Mouse (Mus musculus) heart, embryonic 14.5 days (tissue): ENCODE data around the gene Hapln4. TPM values are rescaled to one million over a fixed set of nuclear protein-coding genes. Genes with fewer than 3 reads are reported as not detected.

ENCODE experiments used
- ATAC-seq: fragments of 200-750 bp; cut with Nextera tagmentation; 2 replicates; pipeline ENCODE4 v1.8.0; 2017; ENCODE audit warnings: low read depth, moderate TSS enrichment; ENCODE audit not compliant: insufficient number of reproducible peaks, insufficient read depth, low FRiP score
- H3K27ac ChIP-seq, 2 experiments: fragments of 200-500 bp in 1 of 2; fragments of 300-500 bp in 1 of 2; sonication (generic) in 1 of 2; replicated peaks in 1 of 2; 2 replicates each; pipeline ENCODE4 v1.5.1; 2012 to 2014; ENCODE audit warnings: low read depth in 2 of 2, low read length in 2 of 2, control low read depth in 1 of 2, mild to moderate bottlenecking in 1 of 2, mixed read lengths in 1 of 2; ENCODE audit not compliant: control insufficient read depth in 1 of 2, insufficient read depth in 1 of 2
- H3K27me3 ChIP-seq: fragments of 300-500 bp; sonication (generic); 2 replicates; pipeline ENCODE4 v1.6.1; 2014; ENCODE audit warnings: mild to moderate bottlenecking, low read length, control low read depth; ENCODE audit not compliant: control insufficient read depth, insufficient read depth
- H3K36me3 ChIP-seq: fragments of 300-500 bp; sonication (generic); 2 replicates; pipeline ENCODE4 v1.6.1; 2014; ENCODE audit warnings: mild to moderate bottlenecking, control low read depth, low read length, mixed read lengths; ENCODE audit not compliant: control insufficient read depth, insufficient read depth
- H3K4me1 ChIP-seq, 2 experiments: fragments of 200-500 bp in 1 of 2; fragments of 300-500 bp in 1 of 2; sonication (generic) in 1 of 2; 2 replicates each; pipeline ENCODE4 v1.6.1; 2012 to 2014; ENCODE audit warnings: low read length in 2 of 2, control low read depth in 1 of 2, mixed read lengths in 1 of 2; ENCODE audit not compliant: control insufficient read depth in 2 of 2, insufficient read depth in 2 of 2
- H3K4me2 ChIP-seq: fragments of 300-500 bp; sonication (generic); 2 replicates; pipeline ENCODE4 v1.6.1; 2014; ENCODE audit warnings: mild to moderate bottlenecking, low read length
- H3K4me3 ChIP-seq, 2 experiments: fragments of 200-500 bp in 1 of 2; fragments of 300-500 bp in 1 of 2; sonication (generic) in 1 of 2; 2 replicates each; pipeline ENCODE4 v1.5.1; 2012 to 2014; ENCODE audit warnings: low read length in 2 of 2, mild to moderate bottlenecking in 2 of 2, control low read depth in 1 of 2, low read depth in 1 of 2, moderate library complexity in 1 of 2; ENCODE audit not compliant: control insufficient read depth in 1 of 2, insufficient read depth in 1 of 2
- H3K9ac ChIP-seq: fragments of 300-500 bp; sonication (generic); 2 replicates; pipeline ENCODE4 v1.6.1; 2014; ENCODE audit warnings: mild to moderate bottlenecking, low read length
- H3K9me3 ChIP-seq: fragments of 300-500 bp; sonication (generic); 2 replicates; pipeline ENCODE4 v1.6.1; 2016; ENCODE audit warnings: low read length, control low read depth; ENCODE audit not compliant: control insufficient read depth
- WGBS: fragments of 180-500 bp; shearing (Covaris S2); extraction: QIAGEN DNeasy Blood & Tissue Kit; methylation state at CpG from one replicate; pipeline ENCODE4 v1.1.7; 2014; 5-methylcytosine and 5-hydroxymethylcytosine counted together
- polyA plus RNA-seq: library from polyadenylated mRNA; unstranded; fragments of >200 nt; fragmentation: Nextera tagmentation; extraction: Ambion mirVana; gene quantifications from 2 replicates; pipeline ENCODE4 v1.2.1, GENCODE M21; 2014

The Hapln4 gene
- polyA plus RNA-seq, 1 experiment from 2014 or later, result 0.19 TPM

DNA sequence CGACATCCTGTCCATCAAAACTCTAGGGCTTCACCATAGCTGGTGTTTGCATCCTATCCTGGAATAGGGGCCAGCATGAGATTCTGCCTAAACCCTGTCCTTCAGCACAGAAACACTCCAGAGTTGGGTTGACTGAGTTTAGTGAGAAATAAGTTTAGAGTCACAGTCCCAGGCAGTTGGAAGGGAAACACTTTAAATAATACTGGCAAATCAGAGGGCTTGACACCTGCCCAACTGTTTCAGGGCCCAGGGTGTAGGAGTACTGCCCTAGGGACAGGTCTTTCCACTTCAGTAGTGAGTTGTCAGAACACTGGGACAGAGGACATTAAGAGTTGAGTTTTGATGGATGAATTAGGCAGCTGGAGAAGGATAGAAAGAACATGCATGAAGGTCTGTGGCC, 2.9 kb downstream of the Hapln4 start:
- H3K4me2 ChIP-seq, result no peak overlapping the region
- H3K36me3 ChIP-seq, result no peaks in the 10 kb centered on the region
- peaks cover 3 to 17% of the 10 kb centered on the region in 2 experiments; a peak in 3 of 4 replicates for H3K4me1 ChIP-seq
- no peaks in the 10 kb centered on the region for H3K9me3 ChIP-seq
- ATAC-seq, result no peak
- H3K27me3 ChIP-seq, result peaks cover 92% of the 10 kb centered on the region
- no peak overlapping the region for H3K27ac ChIP-seq
- no peak overlapping the region for H3K4me3 ChIP-seq
- H3K9ac ChIP-seq, result no peak overlapping the region
- WGBS, result 40% methylated on average over 1 of the region's 1 CpGs

DNA sequence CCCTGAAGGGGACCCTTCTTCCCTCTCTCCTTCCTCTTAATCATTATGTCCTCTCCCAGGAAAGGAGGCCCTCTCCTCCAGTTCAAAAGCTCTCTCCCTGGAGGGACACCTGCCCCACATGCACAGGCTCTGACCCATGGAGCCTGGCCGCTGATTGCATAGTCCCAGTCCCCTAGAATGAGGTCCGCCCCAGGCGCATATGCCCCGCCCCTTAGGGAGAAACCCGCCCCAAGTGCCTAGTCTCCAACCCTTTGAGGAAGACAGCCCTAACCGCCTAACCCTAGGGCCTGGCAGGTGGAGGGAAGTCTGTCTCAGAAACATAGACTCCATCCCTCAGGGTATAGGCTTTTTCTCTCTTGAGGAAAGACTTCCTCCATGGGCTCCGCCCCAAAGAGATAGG, 4.0 kb downstream of the Hapln4 start:
- H3K4me1 ChIP-seq, result peaks cover 3 to 17% of the 10 kb centered on the region in 2 experiments; a peak in 3 of 4 replicates
- no peak for ATAC-seq
- H3K4me3 ChIP-seq, result no peak overlapping the region
- no peak overlapping the region for H3K27ac ChIP-seq
- 5% methylated on average over 7 of the region's 7 CpGs for WGBS
- H3K9me3 ChIP-seq, result no peaks in the 10 kb centered on the region
- H3K4me2 ChIP-seq, result no peak overlapping the region
- H3K27me3 ChIP-seq, result peaks cover 95% of the 10 kb centered on the region
- no peaks in the 10 kb centered on the region for H3K36me3 ChIP-seq
- H3K9ac ChIP-seq, result no peak overlapping the region

DNA sequence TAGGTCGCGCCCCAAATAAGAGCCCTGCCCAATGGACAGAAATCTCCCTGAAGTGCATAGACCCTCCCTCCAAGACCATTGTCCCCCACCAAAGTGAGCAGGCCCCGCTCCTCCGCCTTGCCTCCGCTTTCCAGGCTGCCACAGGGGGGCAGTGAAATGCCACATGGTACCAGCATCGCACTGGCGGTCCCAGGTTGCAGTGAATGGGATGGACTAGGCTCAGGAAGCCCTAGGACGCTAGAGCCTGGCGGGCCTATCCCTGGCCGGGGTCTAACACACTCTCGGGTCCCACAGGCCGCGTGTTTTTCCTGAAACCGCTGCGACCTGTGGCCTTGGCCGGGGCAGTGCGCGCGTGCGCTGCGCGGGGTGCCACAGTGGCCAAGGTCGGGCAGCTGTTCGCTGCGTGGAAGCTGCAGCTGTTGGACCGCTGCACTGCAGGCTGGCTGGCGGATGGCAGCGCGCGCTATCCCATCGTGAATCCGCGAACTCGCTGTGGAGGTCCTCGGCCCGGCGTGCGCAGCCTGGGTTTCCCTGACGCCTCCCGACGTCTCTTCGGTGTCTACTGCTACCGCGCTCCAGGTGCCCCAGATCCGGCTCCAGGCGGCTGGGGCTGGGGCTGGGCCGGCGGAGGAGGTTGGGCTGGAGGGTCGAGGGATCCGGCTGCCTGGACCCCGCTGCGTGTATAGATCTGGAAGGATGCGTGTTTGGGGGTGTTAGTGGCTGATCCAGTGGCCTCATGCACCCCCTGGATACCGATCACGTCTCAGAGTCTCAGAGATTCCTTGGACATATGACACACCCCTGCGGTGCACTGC, 4.8 kb downstream of the Hapln4 start:
- H3K4me1 ChIP-seq, result peaks cover 3 to 16% of the 10 kb centered on the region in 2 experiments; a peak in 3 of 4 replicates
- no peaks in the 10 kb centered on the region for H3K36me3 ChIP-seq
- peaks cover 89% of the 10 kb centered on the region for H3K27me3 ChIP-seq
- no peak overlapping the region for H3K27ac ChIP-seq
- H3K9me3 ChIP-seq, result no peaks in the 10 kb centered on the region
- peak overlapping the region; percentile 12; the same call in 1 of the 2 replicates for H3K9ac ChIP-seq
- peak overlapping the region; percentile 66 for H3K4me2 ChIP-seq
- 0 out of 2 replicates have a peak, but pooled peaks have one; percentile 24 for ATAC-seq
- H3K4me3 ChIP-seq, result peak overlapping the region; percentile 36 to 37
- 4% methylated on average over 56 of the region's 56 CpGs for WGBS

DNA sequence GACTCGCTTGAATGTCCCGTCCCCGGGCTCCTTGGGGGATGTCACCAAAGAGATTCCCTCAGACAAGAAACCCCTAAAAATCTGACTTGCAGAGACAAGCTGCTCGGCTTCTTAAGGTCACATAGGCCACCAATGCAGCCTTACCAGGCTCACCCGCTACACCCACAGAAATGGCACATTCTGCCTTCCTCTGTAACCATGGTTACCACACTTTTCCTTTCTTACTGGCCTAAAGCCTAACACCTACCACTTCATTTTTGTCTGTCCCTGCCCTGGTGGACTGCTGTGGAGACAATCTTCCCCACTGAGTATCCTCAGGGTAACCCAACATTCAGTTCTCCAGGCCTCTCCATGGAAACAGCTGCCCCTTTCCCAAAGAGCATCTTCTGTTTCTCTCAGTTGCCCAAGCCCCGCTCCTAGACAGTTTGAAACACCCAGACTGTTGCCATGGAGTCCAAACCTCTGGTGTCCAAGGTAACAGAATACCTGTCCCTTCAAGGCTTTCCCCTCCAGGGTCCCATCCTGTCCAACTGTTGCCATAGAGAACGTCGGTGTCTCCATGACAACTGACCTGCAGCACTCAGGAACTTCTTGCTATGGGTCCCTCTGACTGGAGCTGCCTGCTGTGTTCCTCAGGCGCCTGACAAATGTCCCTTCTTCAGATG, 6.2 kb downstream of the Hapln4 start:
- ATAC-seq, result no peak
- H3K4me1 ChIP-seq, result peaks cover 0 to 2% of the 10 kb centered on the region in 2 experiments; a peak in 2 of 4 replicates
- 52% methylated on average over 9 of the region's 9 CpGs for WGBS

DNA sequence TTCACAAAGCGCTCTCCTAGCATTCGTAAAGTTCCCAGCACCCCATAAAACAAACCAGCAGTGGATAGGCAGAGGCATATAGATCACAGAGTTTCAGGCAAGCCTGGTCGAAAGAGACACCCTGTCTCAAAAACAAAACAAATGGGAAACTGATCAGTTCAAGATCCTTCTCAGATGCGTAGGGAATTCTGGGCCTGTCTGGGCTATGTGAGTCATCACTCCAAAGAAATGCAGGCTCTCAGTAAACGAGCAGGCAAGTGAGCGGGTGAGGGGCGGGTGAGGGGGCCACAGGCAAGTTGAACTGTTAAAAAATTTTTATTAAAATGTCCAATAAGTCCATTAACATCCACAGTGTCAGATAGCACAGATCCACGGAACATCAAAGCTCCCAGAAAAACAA, 9.5 kb downstream of the Hapln4 start:
- no peak for ATAC-seq
- no peaks in the 10 kb centered on the region for H3K9me3 ChIP-seq
- peaks cover 59% of the 10 kb centered on the region for H3K27me3 ChIP-seq
- no peak overlapping the region for H3K9ac ChIP-seq
- H3K4me3 ChIP-seq, result no peak overlapping the region
- WGBS, result 51% methylated on average over 8 of the region's 8 CpGs
- H3K27ac ChIP-seq, result no peak overlapping the region
- H3K36me3 ChIP-seq, result no peaks in the 10 kb centered on the region
- H3K4me2 ChIP-seq, result no peak overlapping the region
- H3K4me1 ChIP-seq, result no peaks in the 10 kb centered on the region; a peak in 1 of 4 replicates

More for the DNA sequence above, 6.2 kb downstream of the Hapln4 start:
- no peaks in the 10 kb centered on the region for H3K36me3 ChIP-seq
- no peak overlapping the region for H3K27ac ChIP-seq
- H3K4me3 ChIP-seq, result no peak overlapping the region
- H3K9ac ChIP-seq, result no peak overlapping the region
- no peaks in the 10 kb centered on the region for H3K9me3 ChIP-seq
- peaks cover 88% of the 10 kb centered on the region for H3K27me3 ChIP-seq
- H3K4me2 ChIP-seq, result no peak overlapping the region

DNA sequence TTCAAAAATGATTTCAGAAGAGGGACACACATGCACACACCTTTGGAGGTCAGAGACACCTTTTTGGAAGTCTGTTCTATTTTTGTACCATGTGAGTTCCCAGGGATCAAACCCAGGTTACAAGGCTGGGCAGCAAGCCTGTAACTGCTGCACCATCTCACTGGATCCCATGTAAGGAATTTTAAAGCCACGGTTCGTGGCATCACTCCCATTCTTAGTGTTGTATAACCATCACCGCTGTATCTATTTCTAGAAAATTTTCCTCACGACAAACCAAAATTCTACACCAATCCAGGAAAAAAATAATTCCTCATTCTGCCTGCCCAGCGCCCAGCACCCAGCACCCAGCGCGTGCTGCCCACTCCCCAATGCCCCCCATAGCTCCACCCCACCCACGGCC, 16.0 kb downstream of the Hapln4 start:
- H3K36me3 ChIP-seq, result no peaks in the 10 kb centered on the region
- no peak overlapping the region for H3K4me3 ChIP-seq
- ATAC-seq, result no peak
- H3K9ac ChIP-seq, result no peak overlapping the region
- H3K27me3 ChIP-seq, result peaks cover 6% of the 10 kb centered on the region; the same call in 1 of the 2 replicates
- H3K4me1 ChIP-seq, result no peaks in the 10 kb centered on the region
- no peak overlapping the region for H3K4me2 ChIP-seq
- 70% methylated on average over 8 of the region's 8 CpGs for WGBS
- no peak overlapping the region for H3K27ac ChIP-seq
- H3K9me3 ChIP-seq, result no peaks in the 10 kb centered on the region

DNA sequence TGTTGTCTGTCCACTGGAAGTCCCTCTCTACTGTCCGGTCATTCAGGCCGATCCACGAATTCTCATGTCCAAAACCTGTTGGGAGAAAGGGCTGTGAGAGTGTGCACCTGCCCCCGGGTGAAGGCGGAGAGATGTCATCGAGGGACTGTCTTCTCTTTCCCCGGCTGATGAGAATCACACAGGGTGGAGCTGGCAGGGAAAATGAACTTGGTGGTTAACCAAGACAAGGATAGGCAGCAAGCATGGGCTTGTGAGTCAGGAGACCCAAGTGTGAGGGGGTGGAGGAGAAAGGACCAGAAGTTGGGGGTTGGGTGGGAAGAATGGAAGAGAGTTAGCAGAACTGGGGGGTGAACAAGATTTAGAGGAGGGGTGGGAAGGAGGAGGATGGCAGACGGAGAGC, 17.0 kb downstream of the Hapln4 start:
- 82% methylated on average over 8 of the region's 8 CpGs for WGBS
- no peaks in the 10 kb centered on the region for H3K4me1 ChIP-seq

More for the DNA sequence above, 17.0 kb downstream of the Hapln4 start:
- Histone ChIP-seq H3K4me3 (no peak overlapping the region), H3K27ac (no peak overlapping the region), H3K9me3 (no peaks in the 10 kb centered on the region), H3K4me2 (no peak overlapping the region), H3K27me3 (0 out of 2 replicates have a peak, but pooled peaks cover 4% of the 10 kb centered on the region), H3K36me3 (no peaks in the 10 kb centered on the region), H3K9ac (no peak overlapping the region)
- no peak for ATAC-seq
